Mouse (Mus musculus) embryonic facial prominence, embryonic 15.5 days (tissue): ENCODE measurements around the gene Olfr959. TPM values are rescaled to one million over a fixed set of nuclear protein-coding genes. Genes with fewer than 3 reads are reported as not detected.

Experiments used
- ATAC-seq: fragments of 200-750 bp; cut with Nextera tagmentation; 2 replicates; pipeline ENCODE4 v1.8.0; 2017; ENCODE audit warnings: low read depth, moderate TSS enrichment; ENCODE audit not compliant: insufficient number of reproducible peaks, low FRiP score, low TSS enrichment
- H3K27ac ChIP-seq: fragments of 300-500 bp; sonication (generic); replicated peaks from 2 replicates; pipeline ENCODE4 v1.5.1; 2015; ENCODE audit warnings: mild to moderate bottlenecking, inconsistent platforms
- H3K27me3 ChIP-seq: fragments of 300-500 bp; sonication (generic); 2 replicates; pipeline ENCODE4 v1.6.1; 2015; ENCODE audit warnings: inconsistent platforms
- H3K36me3 ChIP-seq: fragments of 300-500 bp; sonication (generic); 2 replicates; pipeline ENCODE4 v1.6.1; 2015; ENCODE audit warnings: mild to moderate bottlenecking, inconsistent platforms
- H3K4me1 ChIP-seq: fragments of 300-500 bp; sonication (generic); 2 replicates; pipeline ENCODE4 v1.6.1; 2015; ENCODE audit warnings: inconsistent platforms
- H3K4me2 ChIP-seq: fragments of 300-500 bp; sonication (generic); replicated peaks from 2 replicates; pipeline ENCODE4 v1.6.1; 2015; ENCODE audit warnings: mild to moderate bottlenecking, inconsistent platforms
- H3K4me3 ChIP-seq: fragments of 300-500 bp; sonication (generic); replicated peaks from 2 replicates; pipeline ENCODE4 v1.5.1; 2015; ENCODE audit warnings: mild to moderate bottlenecking, inconsistent platforms
- H3K9ac ChIP-seq: fragments of 300-500 bp; sonication (generic); 2 replicates; pipeline ENCODE4 v1.6.1; 2015; ENCODE audit warnings: inconsistent platforms
- H3K9me3 ChIP-seq: fragments of 300-500 bp; sonication (generic); replicated peaks from 2 replicates; pipeline ENCODE4 v1.6.1; 2016; ENCODE audit warnings: inconsistent platforms
- WGBS: fragments of 180-500 bp; shearing (Covaris S2); methylation state at CpG from one replicate; pipeline ENCODE4 v1.1.7; 2015; 5-methylcytosine and 5-hydroxymethylcytosine counted together
- polyA plus RNA-seq: library from polyadenylated mRNA; unstranded; fragments of >200 nt; fragmentation: Nextera tagmentation; extraction: Ambion mirVana; gene quantifications from 2 replicates; pipeline ENCODE4 v1.2.1, GENCODE M21; 2015

The Olfr959 gene
- polyA plus RNA-seq, 1 experiment from 2014 or later = 0.19 TPM

GRCm38 (mm10) chr9:39558349-39558647 lies 17.1 kb downstream of the Olfr959 start:
- Histone ChIP-seq H3K4me1 (no peaks in the 10 kb centered on the region), H3K9me3 (no peaks in the 10 kb centered on the region), H3K27me3 (no peaks in the 10 kb centered on the region), H3K4me2 (no peak overlapping the region), H3K36me3 (no peaks in the 10 kb centered on the region), H3K9ac (no peak overlapping the region), H3K27ac (no peak overlapping the region), H3K4me3 (no peak overlapping the region)
- ATAC-seq = no peak

- ATAC-seq = no peak
- WGBS = 44% methylated on average over 3 of the region's 3 CpGs
These were observed 17.6 kb downstream of the Olfr959 start for GRCm38 (mm10) chr9:39557529-39558348.

DNA sequence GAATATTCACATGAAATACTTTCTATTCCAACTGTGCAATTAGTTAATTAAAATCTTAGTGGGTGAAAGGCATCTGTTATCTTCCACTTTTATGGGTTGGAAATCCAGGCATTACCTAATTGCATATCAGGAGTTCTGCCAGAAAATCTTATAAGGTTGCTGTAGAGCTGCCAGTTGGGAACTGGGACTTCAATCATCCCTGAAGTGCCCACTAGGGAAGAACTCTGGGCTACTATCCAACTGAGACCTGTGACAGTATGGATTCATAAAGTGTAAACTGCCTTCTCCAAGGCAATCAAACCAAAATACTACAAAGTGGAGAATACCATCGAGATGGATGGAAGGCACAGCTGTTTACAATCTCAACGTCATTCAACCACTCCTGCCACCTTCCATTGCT lies 21.4 kb downstream of the Olfr959 start, which contains the start of gene Olfr958:
TSS of gene Olfr958 (minus strand) at position 109 of the 400 bp plus-strand sequence.
- Histone ChIP-seq H3K4me2 (no peak within 1 kb of the TSS), H3K9me3 (no peaks in the 10 kb centered on the region), H3K4me3 (no peak within 1 kb of the TSS), H3K27ac (no peak within 1 kb of the TSS), H3K9ac (no peak within 1 kb of the TSS), H3K4me1 (no peaks in the 10 kb centered on the region; the same call in 1 of the 2 replicates), H3K36me3 (no peaks in the 10 kb centered on the region), H3K27me3 (no peaks in the 10 kb centered on the region)
- no peak for ATAC-seq
- 37% methylated on average over 2 of the region's 2 CpGs for WGBS

More at GRCm38 (mm10) chr9:39557529-39558348, 17.6 kb downstream of the Olfr959 start:
- no peak overlapping the region for H3K4me2 ChIP-seq
- no peak overlapping the region for H3K4me3 ChIP-seq
- H3K27me3 ChIP-seq = no peaks in the 10 kb centered on the region
- H3K9ac ChIP-seq = no peak overlapping the region
- H3K36me3 ChIP-seq = no peaks in the 10 kb centered on the region
- H3K27ac ChIP-seq = no peak overlapping the region
- no peaks in the 10 kb centered on the region for H3K4me1 ChIP-seq
- H3K9me3 ChIP-seq = no peaks in the 10 kb centered on the region

DNA sequence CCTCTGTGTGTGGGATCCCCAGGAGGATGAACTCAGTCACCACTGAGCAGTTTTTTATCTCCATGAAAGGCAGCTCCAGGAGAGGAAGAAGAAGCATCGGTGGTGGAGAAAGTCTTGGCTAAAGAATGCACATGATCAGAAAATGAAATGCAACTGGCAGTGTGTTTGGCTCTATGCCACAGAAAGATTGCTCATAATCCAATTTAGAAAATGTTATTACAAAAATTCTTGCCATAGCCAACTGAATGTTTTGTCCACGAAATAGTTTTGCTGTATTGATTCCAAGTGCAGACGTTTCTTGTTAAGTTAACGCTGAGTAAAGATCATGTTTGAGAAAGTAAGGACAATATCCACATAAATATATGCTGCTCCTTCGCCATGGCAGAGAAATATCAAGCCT lies 24.6 kb downstream of the Olfr959 start:
- Histone ChIP-seq H3K4me2 (no peak overlapping the region), H3K27ac (no peak overlapping the region), H3K4me1 (no peaks in the 10 kb centered on the region; the same call in 1 of the 2 replicates), H3K27me3 (no peaks in the 10 kb centered on the region), H3K4me3 (no peak overlapping the region), H3K36me3 (no peaks in the 10 kb centered on the region), H3K9ac (no peak overlapping the region), H3K9me3 (no peaks in the 10 kb centered on the region)
- 28% methylated on average over 5 of the region's 5 CpGs for WGBS
- no peak for ATAC-seq

DNA sequence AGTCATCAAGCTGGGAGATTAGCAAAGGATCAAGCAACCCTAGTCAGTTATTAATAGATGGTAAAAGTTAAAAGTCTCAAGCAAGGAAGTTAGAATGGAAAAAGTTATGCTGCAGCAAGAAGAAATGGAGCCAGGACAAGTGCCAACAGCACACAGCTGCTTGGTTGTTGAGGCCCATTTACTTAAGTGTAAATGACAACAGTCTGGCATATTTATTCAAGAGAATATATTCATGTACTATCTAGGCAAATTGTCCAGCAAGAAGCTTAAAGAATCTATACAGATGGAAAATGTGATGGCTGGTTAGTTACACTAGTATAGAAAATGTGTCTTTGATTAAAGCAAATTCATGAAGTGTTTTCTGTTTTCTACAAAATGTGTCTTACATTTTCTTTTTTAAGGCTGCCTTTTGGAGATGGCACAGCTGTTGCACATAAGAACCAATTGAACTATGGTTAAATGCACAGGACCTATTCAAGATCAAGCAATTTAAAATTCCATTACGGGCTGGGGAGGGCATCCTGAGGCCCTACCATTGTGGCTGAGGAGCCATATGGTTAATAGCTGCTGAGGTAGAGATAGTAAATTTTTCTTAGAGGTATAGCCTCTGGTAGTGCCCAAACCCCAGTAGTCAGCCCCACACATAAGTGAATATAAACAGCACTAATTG lies 51.6 kb downstream of the Olfr959 start:
- 37% methylated on average over 1 of the region's 1 CpGs for WGBS
- no peak overlapping the region for H3K9ac ChIP-seq
- peak; percentile 76; the same call in 1 of the 2 replicates for ATAC-seq
- H3K4me3 ChIP-seq = no peak overlapping the region
- no peak overlapping the region for H3K4me2 ChIP-seq
- no peaks in the 10 kb centered on the region for H3K27me3 ChIP-seq
- H3K27ac ChIP-seq = peak overlapping the region; percentile 69
- H3K36me3 ChIP-seq = no peaks in the 10 kb centered on the region
- no peaks in the 10 kb centered on the region for H3K9me3 ChIP-seq
- H3K4me1 ChIP-seq = no peaks in the 10 kb centered on the region

Other genes with a start within 250 kb of the Olfr959 start
- not detected in 2 replicates for gene Olfr948, start 249.5 kb downstream of the Olfr959 start, polyA plus RNA-seq
- gene Olfr951, start 188.2 kb downstream of the Olfr959 start, polyA plus RNA-seq = 0.11 TPM in 1 of 2 replicates, not detected in the other
- not detected in 2 replicates for gene Olfr952, start 148.4 kb downstream of the Olfr959 start, polyA plus RNA-seq
- gene Olfr954, start 118.9 kb downstream of the Olfr959 start, polyA plus RNA-seq = not detected in 2 replicates
- gene Olfr955, start 103.6 kb downstream of the Olfr959 start, polyA plus RNA-seq = not detected in 2 replicates
- gene Olfr44, start 81.6 kb downstream of the Olfr959 start, polyA plus RNA-seq = not detected in 2 replicates
- 0.40 and 0.59 TPM in 2 replicates for gene Olfr957, start 59.8 kb downstream of the Olfr959 start, polyA plus RNA-seq
- gene Olfr958, start 21.5 kb downstream of the Olfr959 start, polyA plus RNA-seq = 0.04 TPM in 1 of 2 replicates, not detected in the other
- gene AW551984, start 28.8 kb upstream of the Olfr959 start, polyA plus RNA-seq = 87.5 and 106 TPM in 2 replicates
- not detected in 2 replicates for gene Olfr148, start 35.1 kb upstream of the Olfr959 start, polyA plus RNA-seq
- not detected in 2 replicates for gene Olfr960, start 45.8 kb upstream of the Olfr959 start, polyA plus RNA-seq
- 0.09 and 0.32 TPM in 2 replicates for gene Olfr961, start 69.5 kb upstream of the Olfr959 start, polyA plus RNA-seq
- gene Olfr963, start 91.6 kb upstream of the Olfr959 start, polyA plus RNA-seq = 0.09 TPM in 1 of 2 replicates, not detected in the other
- 0.05 TPM in 1 of 2 replicates, not detected in the other for gene Olfr149, start 131.5 kb upstream of the Olfr959 start, polyA plus RNA-seq
- not detected in 2 replicates for gene Olfr965, start 135.8 kb upstream of the Olfr959 start, polyA plus RNA-seq
- gene Olfr150, start 155.4 kb upstream of the Olfr959 start, polyA plus RNA-seq = not detected in 2 replicates
- not detected in 2 replicates for gene Olfr967, start 170.7 kb upstream of the Olfr959 start, polyA plus RNA-seq
- gene Olfr968, start 207.7 kb upstream of the Olfr959 start, polyA plus RNA-seq = not detected in 2 replicates
- 0.23 and 0.24 TPM in 2 replicates for gene Olfr969, start 215.4 kb upstream of the Olfr959 start, polyA plus RNA-seq
- 0.12 TPM in 1 of 2 replicates, not detected in the other for gene Olfr970, start 233.3 kb upstream of the Olfr959 start, polyA plus RNA-seq